Mouse (Mus musculus): ENCODE measurements around the gene Ints11.

The Ints11 gene

DNA sequence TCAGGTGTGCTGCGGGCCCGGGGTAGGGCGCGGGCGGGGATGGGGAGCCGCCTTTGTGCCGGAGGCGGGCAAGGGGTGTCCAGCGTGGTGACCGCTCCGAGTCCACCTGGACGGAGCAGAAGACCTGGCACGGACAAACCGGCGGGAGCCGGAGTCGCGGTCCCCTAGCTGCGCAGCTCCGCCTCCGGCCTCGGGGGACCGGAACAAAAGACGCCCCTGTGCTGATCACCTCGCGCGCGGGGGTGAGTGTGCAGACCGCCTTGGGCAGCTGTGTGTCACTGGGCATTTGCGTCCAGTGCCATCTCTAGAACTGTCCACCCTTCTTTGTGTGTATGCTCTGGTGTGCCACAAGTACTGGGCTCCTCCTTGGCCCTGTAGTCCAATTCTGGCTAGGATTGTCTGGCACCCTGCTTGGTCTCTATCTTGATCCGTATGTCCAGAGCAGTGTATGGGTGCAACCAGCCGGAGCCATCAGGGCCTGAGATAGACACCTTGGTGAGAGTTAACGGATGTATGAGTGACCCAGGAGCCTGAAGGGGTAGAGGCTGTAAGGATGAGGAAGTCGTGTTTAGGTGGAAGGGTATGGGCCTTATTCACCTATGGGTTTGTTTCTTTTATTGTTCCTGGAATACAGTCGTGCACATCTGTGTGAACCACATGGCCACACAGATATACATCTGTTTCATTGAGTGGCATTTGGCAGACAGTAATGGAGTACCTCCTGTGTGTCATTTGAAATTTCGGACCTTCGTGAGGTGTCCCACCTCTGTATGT, 23.3 kb downstream of the Ints11 start:
- in situ Hi-C loops (cut with MboI), result no loop called here

DNA sequence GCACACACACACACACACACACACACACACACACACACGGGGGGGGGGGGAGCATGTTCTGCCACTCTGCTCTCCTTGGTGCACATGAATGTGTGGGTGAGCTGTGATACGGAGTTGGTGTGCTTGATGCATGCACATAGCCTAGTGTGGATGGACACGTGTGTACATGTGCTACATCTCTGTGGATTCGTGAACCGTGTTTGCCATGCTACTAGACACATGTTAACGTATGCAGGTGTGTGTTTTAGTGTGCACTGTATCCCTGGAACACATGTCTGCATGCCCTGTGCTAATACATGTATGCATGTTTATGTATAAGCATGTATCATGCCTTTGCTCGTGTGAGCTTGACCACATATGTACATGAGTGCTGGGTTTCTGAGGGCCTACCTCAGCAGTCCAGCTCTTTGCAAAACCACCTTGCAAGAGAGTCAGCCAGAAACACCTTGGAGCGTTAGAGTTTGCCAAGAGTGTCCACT, 23.9 kb downstream of the Ints11 start:
- in situ Hi-C loops (cut with MboI), result no loop called here

- in situ Hi-C loops (cut with MboI), result no loop called here
These were observed 25.1 kb downstream of the Ints11 start for GRCm38 (mm10) chr4:155894311-155894881.

GRCm38 (mm10) chr4:155895216-155895615, 25.9 kb downstream of the Ints11 start:
- in situ Hi-C loops (cut with MboI), result no loop called here

DNA sequence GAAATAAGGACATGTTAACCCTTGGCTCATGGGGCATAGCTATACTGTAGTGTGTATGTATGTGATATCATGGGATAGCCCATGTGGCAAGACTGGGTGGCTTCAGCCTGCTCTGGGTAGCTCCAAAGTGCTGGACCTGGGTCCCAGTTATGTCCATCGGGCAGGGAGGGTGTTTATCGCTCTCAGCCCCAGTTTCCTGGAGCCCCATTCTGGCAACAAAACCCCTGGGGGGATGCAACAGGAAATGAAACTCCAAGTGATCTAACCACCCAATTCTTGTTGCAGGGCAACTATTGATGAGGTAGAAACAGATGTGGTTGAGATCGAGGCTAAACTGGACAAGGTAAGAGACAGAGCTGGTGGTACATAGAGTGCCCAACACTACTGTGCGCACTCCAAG, 26.5 kb downstream of the Ints11 start:
- in situ Hi-C loops (cut with MboI), result no loop called here

DNA sequence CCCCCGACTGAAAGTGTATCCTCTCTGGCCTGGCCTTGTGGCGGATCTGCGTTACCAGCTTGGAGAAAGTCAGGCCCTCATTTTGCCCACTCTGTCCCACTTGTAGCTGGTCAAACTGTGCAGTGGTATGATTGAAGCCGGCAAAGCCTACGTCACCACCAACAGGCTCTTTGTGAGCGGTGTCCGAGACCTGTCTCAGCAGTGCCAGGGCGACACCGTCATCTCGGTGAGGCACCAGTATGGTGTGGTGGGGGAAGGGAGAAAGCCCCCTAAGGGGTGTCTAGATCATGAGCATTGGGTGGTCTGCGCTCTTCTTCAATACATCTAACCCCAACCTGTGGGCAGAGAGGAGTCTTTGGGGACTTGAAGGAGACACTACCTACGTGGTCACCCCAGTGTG, 27.1 kb downstream of the Ints11 start:
- in situ Hi-C loops (cut with MboI), result no loop called here

DNA sequence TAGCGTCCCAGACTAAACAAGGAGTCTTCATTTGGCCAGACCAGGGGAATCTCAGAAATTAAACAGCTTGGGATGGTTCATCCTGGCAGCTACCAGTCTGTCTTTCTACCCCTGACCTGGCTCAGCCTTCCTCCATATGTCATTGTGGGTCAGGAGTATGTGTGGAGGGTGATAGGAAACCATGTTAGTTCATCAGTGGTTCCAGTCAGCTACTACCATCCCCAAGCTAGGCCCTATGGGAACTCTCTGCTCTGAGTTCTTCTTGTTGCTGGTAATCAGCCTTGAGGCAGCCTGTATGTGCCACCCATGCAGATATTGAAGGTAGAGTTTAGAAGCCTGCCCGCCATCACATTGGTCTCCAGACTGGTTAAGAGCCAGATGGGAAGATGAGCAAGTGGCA, 29.0 kb downstream of the Ints11 start:
- in situ Hi-C loops (cut with MboI), result no loop called here

- in situ Hi-C loops (cut with MboI), result no loop called here
These were observed 30.0 kb downstream of the Ints11 start for GRCm38 (mm10) chr4:155899355-155899754.

DNA sequence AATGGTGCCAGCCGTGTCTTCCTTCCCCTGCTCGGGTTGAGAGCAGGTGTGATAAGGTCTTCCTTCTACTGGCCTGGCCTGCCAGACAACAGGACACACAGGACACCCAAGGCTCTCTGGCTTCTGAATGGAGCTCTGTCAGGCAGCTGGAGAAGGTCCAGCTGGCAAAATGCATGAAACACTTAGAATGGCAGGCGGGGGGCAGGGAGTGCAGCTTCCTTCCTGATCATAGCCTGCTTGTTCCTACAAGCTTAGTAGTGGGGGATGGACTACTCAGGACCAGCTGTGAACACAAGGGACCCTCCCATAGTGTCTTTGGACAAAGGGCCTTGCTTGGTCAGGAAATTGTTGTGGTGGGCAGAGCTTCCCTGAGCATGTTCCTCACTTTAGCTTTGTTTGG, 31.9 kb downstream of the Ints11 start:
- in situ Hi-C loops (cut with MboI), result no loop called here

DNA sequence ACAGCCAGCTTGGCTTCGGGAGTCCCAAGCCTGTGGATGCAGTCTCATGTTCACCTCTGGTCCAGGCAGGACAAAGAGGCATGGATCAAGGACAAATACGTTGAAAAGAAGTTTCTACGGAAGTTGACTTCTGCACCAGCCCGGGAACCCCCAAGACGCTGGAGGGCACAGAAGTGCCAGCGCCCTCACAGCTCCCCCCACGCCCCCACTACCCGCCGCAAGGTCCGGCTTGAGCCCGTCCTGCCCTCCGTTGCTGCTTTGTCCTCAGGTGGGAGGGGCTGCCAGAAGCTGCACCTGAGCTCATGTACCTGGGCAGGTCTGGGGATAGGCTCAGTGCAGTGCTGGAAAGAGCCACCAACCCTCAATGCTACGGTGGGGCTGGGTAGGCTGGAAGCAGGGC, 33.9 kb downstream of the Ints11 start:
- in situ Hi-C loops (cut with MboI), result no loop called here

DNA sequence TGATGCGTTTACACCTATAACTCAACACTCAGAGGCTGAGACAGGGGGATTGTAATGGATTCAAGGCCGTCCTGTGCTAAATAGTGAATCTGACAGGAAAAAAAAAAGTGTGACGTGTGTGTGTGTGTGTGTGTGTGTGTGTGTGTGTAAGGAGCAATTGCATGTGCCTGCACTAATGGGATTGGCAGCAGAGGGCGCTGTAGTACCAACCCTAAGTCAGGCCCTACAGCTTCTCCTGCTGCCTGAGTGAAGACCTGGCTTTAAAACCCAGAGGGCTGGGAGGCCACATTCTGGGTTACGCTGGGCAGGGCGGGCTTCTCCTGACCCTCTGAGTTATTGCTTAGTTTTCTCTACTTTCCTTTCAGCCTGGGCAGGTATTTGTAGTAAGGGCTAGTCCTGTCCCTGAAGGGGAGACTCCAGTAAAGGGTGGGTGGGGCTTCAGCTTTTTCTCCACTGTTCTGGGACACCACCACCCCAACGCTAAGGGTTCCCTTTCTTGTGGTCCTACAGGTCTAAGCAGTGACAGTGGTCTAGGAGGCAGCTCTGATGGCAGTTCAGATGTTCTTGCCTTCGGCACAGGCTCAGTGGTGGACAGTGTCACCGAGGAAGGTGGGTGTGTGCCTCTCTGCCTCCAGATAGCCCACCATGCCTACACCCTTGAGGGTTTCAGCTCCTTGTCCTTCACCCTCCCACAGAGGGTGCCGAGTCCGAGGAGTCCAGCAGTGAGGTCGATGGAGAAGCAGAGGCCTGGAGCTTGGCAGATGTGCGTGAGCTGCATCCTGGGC, 35.2 kb downstream of the Ints11 start:
- in situ Hi-C loops (cut with MboI), result no loop called here

DNA sequence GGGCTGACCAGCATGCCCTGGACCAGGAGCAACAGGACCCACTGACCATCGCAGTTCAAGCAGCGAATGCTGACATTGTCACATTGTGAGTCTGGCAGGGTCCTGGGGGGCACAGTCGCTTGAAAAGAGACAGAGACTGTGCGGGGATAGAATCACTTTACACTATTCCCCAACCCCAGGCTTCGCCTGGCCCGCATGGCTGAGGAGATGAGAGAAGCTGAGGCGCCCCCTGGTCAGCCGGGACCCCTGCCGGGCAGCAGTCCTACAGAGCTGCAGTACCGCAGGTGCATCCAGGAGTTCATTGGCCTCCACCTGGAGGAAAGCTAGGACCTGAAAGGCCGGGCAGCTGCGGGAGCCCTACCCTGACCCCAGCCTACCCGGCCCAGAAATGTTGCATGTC, 36.3 kb downstream of the Ints11 start:
- in situ Hi-C loops (cut with MboI), result no loop called here

DNA sequence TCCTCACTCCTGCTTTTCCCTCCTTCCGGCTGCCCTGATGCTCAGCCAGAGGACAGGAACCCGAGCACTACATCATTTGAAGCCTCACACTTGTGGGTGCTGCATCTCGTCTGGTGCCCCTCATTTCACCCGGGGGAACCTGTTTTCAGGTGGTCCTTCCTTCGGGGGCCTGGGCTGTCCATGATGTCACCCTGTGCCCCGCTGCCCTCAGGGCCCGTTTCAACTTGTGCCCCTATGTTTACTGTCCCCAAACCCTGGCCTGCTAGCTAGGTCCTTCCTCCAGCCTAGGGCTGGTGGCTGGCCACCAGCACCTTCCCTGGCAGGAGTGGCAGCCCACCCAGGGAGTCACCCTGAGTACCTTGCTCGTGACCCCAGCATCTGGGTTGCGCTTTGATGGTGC, 36.8 kb downstream of the Ints11 start:
- in situ Hi-C loops (cut with MboI), result no loop called here

DNA sequence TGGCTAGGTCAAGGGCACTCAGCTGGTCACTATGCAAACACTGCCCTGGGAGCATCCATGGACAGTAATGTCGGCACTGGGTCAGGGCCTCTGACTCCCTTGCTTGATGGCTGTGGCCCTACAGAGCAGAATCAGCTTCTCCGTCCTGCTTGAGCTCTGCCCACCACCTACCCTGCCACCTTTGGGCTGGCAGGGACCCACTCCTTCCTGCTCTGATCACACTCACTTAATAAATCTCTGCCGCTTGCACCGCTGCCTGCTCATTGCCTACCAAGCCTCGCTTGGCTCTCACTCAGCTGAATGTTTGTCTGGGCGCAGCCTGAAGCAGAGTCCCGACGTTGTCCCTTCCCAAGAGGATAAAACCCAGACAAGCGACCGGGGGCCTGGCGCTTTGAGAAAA, 37.7 kb downstream of the Ints11 start:
- in situ Hi-C loops (cut with MboI), result no loop called here

GRCm38 (mm10) chr4:155908281-155908680, 38.9 kb downstream of the Ints11 start:
- in situ Hi-C loops (cut with MboI), result no loop called here

DNA sequence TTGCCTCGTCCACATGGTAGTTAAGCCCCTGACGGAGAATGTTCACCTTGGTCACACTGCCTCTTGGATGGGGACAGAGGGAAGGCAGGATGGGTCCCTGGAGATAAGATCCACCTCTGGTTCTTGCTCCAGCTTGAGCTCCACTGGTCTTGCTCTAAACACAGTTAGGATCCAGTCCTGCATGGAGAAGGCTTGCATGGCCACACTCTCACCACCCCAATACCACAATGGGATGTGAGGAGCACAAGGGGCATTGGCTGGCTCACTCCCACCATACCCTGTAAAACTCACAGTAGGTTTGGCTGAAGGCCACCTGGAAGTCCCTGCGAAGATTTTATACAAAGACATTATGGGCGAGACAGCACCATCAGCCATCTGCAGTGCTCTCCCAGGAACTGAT, 39.4 kb downstream of the Ints11 start:
- in situ Hi-C loops (cut with MboI), result no loop called here

- in situ Hi-C loops (cut with MboI), result no loop called here
These were observed 62.7 kb downstream of the Ints11 start for GRCm38 (mm10) chr4:155932031-155932430.
